Mouse (Mus musculus) lung, postnatal 14 days (tissue): ENCODE results near the gene Gm17949.
A peak's percentile ranks its signal among the peaks of the same experiment; 100 is the strongest.

Source experiments
- DNase-seq: peaks from one replicate; pipeline ENCODE4 v3.0.0; 2021

Gene Gm17949

GRCm38 (mm10) chr17:56990966-56991365, 20.3 kb upstream of the Gm17949 start:
- no peak for DNase-seq

GRCm38 (mm10) chr17:56995046-56995445, 16.2 kb upstream of the Gm17949 start:
- no peak for DNase-seq

- no peak for DNase-seq
Measured at GRCm38 (mm10) chr17:56996506-56996905, 14.8 kb upstream of the Gm17949 start.

- DNase-seq = peak; percentile 95
Measured at GRCm38 (mm10) chr17:56997029-56997667, 14.1 kb upstream of the Gm17949 start, which contains the start of gene Alkbh7. Alkbh7 (plus strand) TSS chr17:56997339.

GRCm38 (mm10) chr17:56999414-56999813, 11.9 kb upstream of the Gm17949 start:
- DNase-seq = no peak

- no peak for DNase-seq
Measured at GRCm38 (mm10) chr17:56999968-57000609, 11.2 kb upstream of the Gm17949 start, which contains the start of gene Pspn. Pspn (minus strand) TSS chr17:57000018.

- no peak for DNase-seq
Measured at GRCm38 (mm10) chr17:57001228-57001627, 10.0 kb upstream of the Gm17949 start.

- DNase-seq = no peak
Measured at GRCm38 (mm10) chr17:57003994-57004393, 7.3 kb upstream of the Gm17949 start.

- DNase-seq = no peak
Measured at GRCm38 (mm10) chr17:57007137-57007905, 3.9 kb upstream of the Gm17949 start.

- DNase-seq = no peak
Measured at GRCm38 (mm10) chr17:57010911-57011235, 396 bp upstream of the Gm17949 start.

GRCm38 (mm10) chr17:57012245-57012795, 1.1 kb downstream of the Gm17949 start:
- no peak for DNase-seq

GRCm38 (mm10) chr17:57019693-57020092, 8.4 kb downstream of the Gm17949 start:
- no peak for DNase-seq

GRCm38 (mm10) chr17:57020960-57021359, 9.7 kb downstream of the Gm17949 start:
- DNase-seq = no peak

GRCm38 (mm10) chr17:57027471-57027870, 16.2 kb downstream of the Gm17949 start:
- no peak for DNase-seq

- no peak for DNase-seq
Measured at GRCm38 (mm10) chr17:57029691-57030090, 18.4 kb downstream of the Gm17949 start.

GRCm38 (mm10) chr17:57030931-57031660, 19.8 kb downstream of the Gm17949 start, which contains the start of gene Khsrp:
Khsrp (minus strand) TSS chr17:57031522.
- peak; percentile 35 for DNase-seq

- peak; percentile 98 for DNase-seq
Measured at GRCm38 (mm10) chr17:57031661-57032420, 20.6 kb downstream of the Gm17949 start.

GRCm38 (mm10) chr17:57032854-57033253, 21.6 kb downstream of the Gm17949 start:
- DNase-seq = no peak

- DNase-seq = peak; percentile 13
Measured at GRCm38 (mm10) chr17:57038978-57039377, 27.7 kb downstream of the Gm17949 start.

GRCm38 (mm10) chr17:57041554-57041953, 30.3 kb downstream of the Gm17949 start, which contains the start of gene Slc25a41:
Slc25a41 (minus strand) TSS chr17:57041654.
- DNase-seq = no peak

- DNase-seq = no peak
Measured at GRCm38 (mm10) chr17:57047406-57047805, 36.1 kb downstream of the Gm17949 start.

- no peak for DNase-seq
Measured at GRCm38 (mm10) chr17:57048816-57049215, 37.5 kb downstream of the Gm17949 start.
